ENCODE assay signal across 20 mouse cellular contexts in the genomic region with DNA sequence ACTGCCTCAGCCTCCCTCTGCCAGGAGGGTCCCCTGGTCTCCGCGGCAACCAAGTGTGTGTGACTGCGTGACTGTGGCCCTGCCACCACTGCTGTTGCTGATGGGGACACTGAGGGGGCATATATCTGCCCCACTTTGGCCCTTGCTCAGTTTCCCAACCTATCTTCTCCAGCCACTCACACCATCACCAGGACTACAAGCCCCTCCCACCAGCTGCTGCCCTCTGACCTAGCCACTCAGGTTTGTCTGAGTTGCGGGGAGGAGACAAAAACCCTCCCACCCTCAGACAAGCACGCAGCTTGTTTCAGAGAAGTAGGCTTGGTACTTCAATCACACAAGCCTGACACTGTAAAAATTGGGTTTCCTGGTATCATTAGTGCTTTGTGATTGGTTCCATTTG. TPM values are rescaled to one million over a fixed set of nuclear protein-coding genes. Genes with fewer than 3 reads are reported as not detected.
DNase-seq lines count a peak whose midpoint lies in the region; ATAC-seq lines count a peak whose summit lies in the region.
"Had no signal": no experiment of that assay in that cellular context is flagged by ENCODE, and none has a peak within 500 bp of the region (broad histone marks: within the 10 kb centered on the region; RNA-seq: fewer than 3 reads in every experiment).

No protein-coding gene starts in this region.

- H3K27me3 ChIP-seq in heart, embryonic 12.5 days (replicated peaks): peaks cover 64% of the 10 kb centered on the region
- peaks cover 59% of the 10 kb centered on the region for H3K27me3 ChIP-seq in liver, embryonic 11.5 days (replicated peaks; ENCODE audit: control insufficient read depth, insufficient read depth, low read length)

- WGBS in heart, embryonic 12.5 days: 31% methylated on average over 5 of the region's 5 CpGs
- WGBS in liver, embryonic 11.5 days: 28% methylated on average over 5 of the region's 5 CpGs

- no peak overlapping the region for H3K4me3 ChIP-seq in heart, embryonic 12.5 days
- no peak overlapping the region for H3K4me3 ChIP-seq in liver, embryonic 11.5 days (ENCODE audit: low read depth, low read length)
- H3K4me3 ChIP-seq: embryonic facial prominence, embryonic 15.5 days; heart, adult 2 months; limb, embryonic 15.5 days had no signal

- H3K36me3 ChIP-seq in heart, embryonic 12.5 days: no peaks in the 10 kb centered on the region
- H3K36me3 ChIP-seq in liver, embryonic 11.5 days (ENCODE audit: control insufficient read depth, insufficient read depth, low read length): no peaks in the 10 kb centered on the region
- H3K36me3 ChIP-seq: embryonic facial prominence, embryonic 15.5 days; limb, embryonic 15.5 days had no signal

- DNase-seq in heart, postnatal 25 days (ENCODE audit: low spot score): no peak
- DNase-seq in spleen, adult 12 weeks (ENCODE audit: low spot score): peak; percentile 34
- DNase-seq in spleen, postnatal 36 days (ENCODE audit: low spot score in 2 of 2): no peak
- no peak for DNase-seq in liver, embryonic 11.5 days (ENCODE audit: low spot score)
- no peak for DNase-seq in cerebellum, postnatal 25 days
- no peak for DNase-seq in cerebellum, postnatal 10 days
- DNase-seq: heart, adult 2 months; kidney, adult 11 months; kidney, postnatal 14 days; layer of hippocampus, adult 9-11 months; lung, postnatal 14 days; thymus, postnatal 25 days had no signal

- intact Hi-C loops in heart, postnatal 25 days (cut with DNase I): no loop called here

- no peak overlapping the region for H3K27ac ChIP-seq in heart, embryonic 12.5 days (ENCODE audit: poor library complexity, severe bottlenecking)
- H3K27ac ChIP-seq in liver, embryonic 11.5 days (ENCODE audit: low read depth, low read length): no peak overlapping the region; the same call in 1 of the 2 replicates
- H3K27ac ChIP-seq: embryonic facial prominence, embryonic 15.5 days; heart, adult 2 months; limb, embryonic 15.5 days; stomach, postnatal 0 days had no signal

- peaks cover 32% of the 10 kb centered on the region for H3K4me1 ChIP-seq in heart, embryonic 12.5 days (replicated peaks)
- H3K4me1 ChIP-seq in liver, embryonic 11.5 days (replicated peaks; ENCODE audit: control insufficient read depth, insufficient read depth, low read length): peaks cover 16% of the 10 kb centered on the region

- H3K9ac ChIP-seq in heart, embryonic 12.5 days: no peak overlapping the region
- no peak overlapping the region for H3K9ac ChIP-seq in liver, embryonic 11.5 days (ENCODE audit: low read depth, low read length)
- H3K9ac ChIP-seq: embryonic facial prominence, embryonic 15.5 days; limb, embryonic 15.5 days had no signal

- H3K4me2 ChIP-seq in heart, embryonic 12.5 days: no peak overlapping the region
- peak overlapping the region; percentile 37; the same call in 1 of the 2 replicates for H3K4me2 ChIP-seq in liver, embryonic 11.5 days
- H3K4me2 ChIP-seq: embryonic facial prominence, embryonic 15.5 days; limb, embryonic 15.5 days had no signal

- ATAC-seq in heart, embryonic 12.5 days (ENCODE audit: insufficient number of reproducible peaks, low FRiP score): peak; percentile 73
- 0 out of 2 replicates have a peak, but pooled peaks have one; percentile 40 for ATAC-seq in liver, embryonic 11.5 days (replicated peaks; ENCODE audit: low FRiP score)
- ATAC-seq: forebrain, embryonic 16.5 days had no signal

- no peaks in the 10 kb centered on the region for H3K9me3 ChIP-seq in heart, embryonic 12.5 days (replicated peaks)
- no peaks in the 10 kb centered on the region for H3K9me3 ChIP-seq in liver, embryonic 11.5 days (ENCODE audit: control insufficient read depth, low read length)
- H3K9me3 ChIP-seq: embryonic facial prominence, embryonic 15.5 days; limb, embryonic 15.5 days had no signal

RNA-seq across cellular contexts. Expression of gene Cacna2d2, which starts 24.0 kb away (rescaled TPM):
- polyA plus RNA-seq in heart, embryonic 12.5 days (2016; fragmentation: Nextera tagmentation; extraction: Ambion mirVana): 5.9 and 6.2 TPM in 2 replicates
- total RNA-seq in heart, postnatal 25 days (2021): 10 to 100 TPM; 12.3 to 13.4 TPM
- polyA plus RNA-seq in liver, embryonic 11.5 days (2014; fragmentation: Nextera tagmentation; extraction: Ambion mirVana): 0.13 and 0.18 TPM in 2 replicates
- total RNA-seq: megakaryocyte-erythroid progenitor cell, adult 5-6 weeks; monocyte, adult 5-6 weeks had no signal

RNA-seq across cellular contexts. Expression of gene 6430571L13Rik, which starts 35.0 kb away (rescaled TPM):
- polyA plus RNA-seq in heart, embryonic 12.5 days (2016; fragmentation: Nextera tagmentation; extraction: Ambion mirVana): 0.55 and 1.1 TPM in 2 replicates
- 1 to 10 TPM; 4.8 to 5.9 TPM for total RNA-seq in heart, postnatal 25 days (2021)
- 0.05 and 0.10 TPM in 2 replicates for polyA plus RNA-seq in liver, embryonic 11.5 days (2014; fragmentation: Nextera tagmentation; extraction: Ambion mirVana)
- total RNA-seq: monocyte, adult 5-6 weeks; neutrophil, adult 5-6 weeks had no signal

RNA-seq across cellular contexts. Expression of gene Hemk1, which starts 37.3 kb away (rescaled TPM):
- polyA plus RNA-seq in heart, embryonic 12.5 days (2016; fragmentation: Nextera tagmentation; extraction: Ambion mirVana): 11.4 and 13.4 TPM in 2 replicates
- total RNA-seq in heart, postnatal 25 days (2021): 10 to 100 TPM; 23.0 to 26.9 TPM
- 8.2 and 8.7 TPM in 2 replicates for polyA plus RNA-seq in liver, embryonic 11.5 days (2014; fragmentation: Nextera tagmentation; extraction: Ambion mirVana)
